Mouse (Mus musculus) right cerebral cortex, postnatal 36 days (tissue): ENCODE measurements at regions not wholly inside any gene's neighbourhood (a gene's known extent, or its start where the extent isn't known, plus 50 kb on each side); places are given as distances from the start of the nearest gene placed in this dataset.

Source experiments
- DNase-seq, 2 experiments: peaks; one replicate each; pipeline ENCODE4 v3.0.0; 2022; ENCODE audit warnings: low spot score in 2 of 2, mixed read lengths in 1 of 2

- no peak for DNase-seq
Measured at GRCm38 (mm10) chr10:91319442-91320112, 138.5 kb upstream of the Tmpo start.

DNA sequence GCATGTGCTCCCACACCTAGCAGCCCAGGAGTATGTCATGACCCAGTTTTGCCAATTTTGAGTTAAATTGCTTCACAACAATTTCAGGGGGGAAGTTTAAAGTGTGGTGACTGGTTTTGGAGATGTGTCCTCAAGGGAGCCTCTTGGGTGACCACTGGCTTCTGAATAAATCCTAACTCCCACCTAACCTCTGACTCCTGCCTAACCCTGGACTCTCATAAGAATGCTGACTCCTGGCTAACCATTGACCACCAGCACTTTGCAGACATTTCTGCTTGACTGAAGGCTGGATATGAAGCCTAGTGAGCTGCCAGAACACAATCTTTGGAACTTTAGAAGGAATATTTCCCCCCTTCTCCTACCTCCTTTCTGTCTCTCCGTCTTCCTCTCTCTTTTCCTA, 133.3 kb upstream of the Tmpo start:
- DNase-seq: no peak

GRCm38 (mm10) chr10:91313316-91313715, 132.2 kb upstream of the Tmpo start:
- DNase-seq: no peak

DNA sequence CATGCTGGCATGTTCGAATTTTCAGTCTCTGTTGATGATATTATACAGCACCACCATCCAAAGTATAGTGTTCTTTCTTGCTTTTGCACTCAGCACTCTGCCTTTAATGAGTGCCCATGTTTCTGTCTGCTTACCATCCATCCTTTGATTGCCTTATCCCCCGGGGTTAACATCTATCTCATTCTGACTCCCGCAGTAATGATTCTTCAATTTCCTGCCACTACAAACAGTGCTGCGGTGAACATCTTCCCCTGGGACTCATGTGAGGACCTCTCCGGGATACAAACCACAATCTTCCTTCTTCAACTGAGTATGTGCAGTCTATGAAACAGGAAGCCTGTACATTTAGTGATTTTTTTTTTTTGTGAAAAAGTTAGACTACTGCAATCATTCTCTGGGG, 131.8 kb upstream of the Tmpo start:
- DNase-seq: no peak

DNA sequence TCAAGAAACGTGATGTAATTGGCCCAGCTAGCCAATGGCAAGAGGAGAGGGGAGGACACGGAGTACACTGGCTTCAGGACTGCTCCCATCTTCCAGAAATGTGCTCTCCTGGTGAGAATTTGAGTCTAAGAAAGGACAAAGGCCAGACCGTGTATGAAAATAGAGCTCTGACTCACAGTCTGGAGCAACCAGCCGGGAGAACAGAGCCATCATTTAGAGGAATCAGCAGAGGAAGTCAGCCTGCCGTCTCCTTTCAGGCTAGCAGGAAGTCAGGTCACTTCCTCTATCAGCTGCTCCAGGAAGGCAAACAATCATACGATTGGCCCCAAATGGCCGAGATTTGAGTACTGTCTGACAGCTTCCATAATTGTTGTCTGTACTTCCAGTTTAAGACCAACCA, 119.0 kb upstream of the Tmpo start:
- DNase-seq: no peak

- DNase-seq: peak in 1 of 2 experiments; percentile 14
Measured at GRCm38 (mm10) chr10:91297792-91298460, 116.8 kb upstream of the Tmpo start.

- no peak for DNase-seq
Measured at GRCm38 (mm10) chr10:91295345-91295744, 114.2 kb upstream of the Tmpo start.

- DNase-seq: no peak
Measured at GRCm38 (mm10) chr10:91293226-91293625, 112.1 kb upstream of the Tmpo start.

GRCm38 (mm10) chr10:91284259-91284658, 103.1 kb upstream of the Tmpo start:
- DNase-seq: no peak

GRCm38 (mm10) chr10:91270955-91271741, 90.0 kb upstream of the Tmpo start:
- DNase-seq: peak; percentile 57 to 62

GRCm38 (mm10) chr10:91270268-91270954, 89.3 kb upstream of the Tmpo start:
- DNase-seq: peak in 1 of 2 experiments; percentile 7

- peak in 1 of 2 experiments; percentile 8 for DNase-seq
Measured at GRCm38 (mm10) chr10:91267886-91268285, 86.8 kb upstream of the Tmpo start.

DNA sequence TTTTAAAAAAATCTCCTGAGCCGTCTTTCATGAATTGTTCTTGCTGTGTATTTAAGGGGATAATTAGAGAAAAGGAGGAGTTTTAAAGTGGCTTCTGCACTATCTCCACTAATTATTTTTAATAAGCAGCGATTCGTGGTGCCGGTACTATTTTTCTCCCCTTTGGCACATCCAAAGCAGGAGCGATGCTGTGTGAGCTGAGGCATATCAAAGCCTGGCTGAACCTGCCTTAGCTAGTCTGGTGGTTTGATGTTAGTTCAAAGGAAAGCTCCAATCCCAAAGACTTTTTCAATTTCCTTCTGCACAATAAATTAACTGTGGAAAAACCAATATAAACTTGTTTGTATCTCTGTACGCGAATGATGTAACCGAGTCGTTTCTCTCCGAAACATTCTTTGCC, 79.3 kb upstream of the Tmpo start:
- no peak for DNase-seq

- no peak for DNase-seq
Measured at GRCm38 (mm10) chr10:91249681-91250195, 68.6 kb upstream of the Tmpo start.

GRCm38 (mm10) chr10:91244297-91244696, 63.2 kb upstream of the Tmpo start:
- DNase-seq: no peak

- DNase-seq: no peak
Measured at GRCm38 (mm10) chr10:91242491-91243046, 61.5 kb upstream of the Tmpo start.

GRCm38 (mm10) chr10:91241611-91242005, 60.5 kb upstream of the Tmpo start:
- no peak for DNase-seq

DNA sequence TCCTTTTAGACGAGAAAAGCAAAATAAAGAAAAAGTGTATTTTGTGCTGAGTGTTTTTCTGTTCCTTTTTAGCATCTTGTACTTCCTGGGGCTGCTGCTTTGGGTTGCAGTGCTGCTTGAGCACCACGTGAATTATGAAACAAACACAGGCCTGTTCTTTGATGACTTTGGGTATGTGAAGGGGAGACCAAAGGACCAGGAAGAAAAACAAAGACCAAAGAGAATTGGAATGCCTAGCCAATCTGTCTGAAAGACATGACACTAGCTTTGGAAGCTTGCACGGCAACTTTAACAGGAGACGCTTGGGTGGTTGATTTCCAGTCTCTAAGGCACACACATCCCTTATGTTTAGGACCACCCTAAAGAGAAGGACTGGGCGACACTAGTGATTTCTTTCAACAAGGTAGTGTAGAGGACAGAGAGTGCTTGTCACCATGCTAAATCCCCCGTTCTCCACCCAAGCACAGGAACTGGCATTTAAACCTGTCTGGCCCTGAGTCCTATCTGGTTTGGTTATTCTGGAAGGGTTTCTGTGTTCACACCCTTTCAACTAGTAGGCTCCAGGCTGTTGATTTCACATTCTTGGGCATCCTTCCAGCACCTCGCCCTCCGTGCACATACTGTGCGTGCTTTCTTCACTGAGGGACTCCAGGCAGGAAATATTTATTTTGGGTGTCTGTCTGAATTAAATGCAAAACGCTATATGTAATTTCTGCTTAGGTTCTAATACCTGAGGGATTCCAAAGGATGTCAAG, 59.9 kb upstream of the Tmpo start:
- DNase-seq: no peak

- no peak for DNase-seq
Measured at GRCm38 (mm10) chr10:91240320-91240719, 59.2 kb upstream of the Tmpo start.

DNA sequence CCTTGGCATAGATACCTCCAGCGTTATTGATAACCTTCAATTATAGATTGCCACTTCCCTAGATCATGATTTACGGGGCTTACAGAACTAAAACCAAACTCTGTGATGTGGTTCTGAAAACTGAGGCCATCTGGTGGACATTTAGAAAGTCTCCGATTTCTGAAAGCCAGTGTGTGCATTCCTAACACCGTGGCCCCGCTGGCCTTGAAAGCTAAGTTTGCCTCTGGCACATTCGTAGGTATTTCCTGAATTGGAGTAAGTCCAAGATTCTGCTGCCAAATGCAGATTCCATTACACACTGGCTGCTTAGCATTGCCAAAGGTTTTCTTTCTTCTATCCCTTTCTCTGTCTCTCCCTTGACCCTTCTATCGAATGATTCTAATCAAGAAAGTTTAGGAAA, 55.7 kb upstream of the Tmpo start:
- DNase-seq: no peak

GRCm38 (mm10) chr10:91234709-91235108, 53.6 kb upstream of the Tmpo start:
- no peak for DNase-seq
